Mouse (Mus musculus) urinary bladder, postnatal 14 days (tissue): Measurements from ENCODE around the gene Snu13.

Experiments
- DNase-seq: peaks from one replicate; pipeline ENCODE4 v3.0.0; 2021; ENCODE audit warnings: low spot score

Gene Snu13

GRCm38 (mm10) chr15:82027276-82027675 is 20.1 kb downstream of the Snu13 start:
- DNase-seq, result no peak

GRCm38 (mm10) chr15:82023965-82024635 is 23.3 kb downstream of the Snu13 start:
- no peak for DNase-seq

GRCm38 (mm10) chr15:82022535-82023088 is 24.8 kb downstream of the Snu13 start:
- DNase-seq, result no peak

GRCm38 (mm10) chr15:82019288-82019687 is 28.1 kb downstream of the Snu13 start:
- DNase-seq, result no peak

GRCm38 (mm10) chr15:82017461-82017860 is 29.9 kb downstream of the Snu13 start:
- no peak for DNase-seq

- DNase-seq, result no peak
Measured at GRCm38 (mm10) chr15:82016830-82017229, 30.6 kb downstream of the Snu13 start.

- DNase-seq, result peak; percentile 100
Measured at GRCm38 (mm10) chr15:82016101-82016808, 31.1 kb downstream of the Snu13 start.

- peak; percentile 15 for DNase-seq
Measured at GRCm38 (mm10) chr15:82015392-82016100, 31.9 kb downstream of the Snu13 start.

- DNase-seq, result no peak
Measured at GRCm38 (mm10) chr15:82014745-82015391, 32.5 kb downstream of the Snu13 start.

- DNase-seq, result no peak
Measured at GRCm38 (mm10) chr15:82011947-82012346, 35.5 kb downstream of the Snu13 start.

GRCm38 (mm10) chr15:82004257-82004656 is 43.1 kb downstream of the Snu13 start:
- DNase-seq, result no peak

- DNase-seq, result no peak
Measured at GRCm38 (mm10) chr15:81993992-81994391, 53.4 kb downstream of the Snu13 start.

- DNase-seq, result no peak
Measured at GRCm38 (mm10) chr15:81990549-81990948, 56.8 kb downstream of the Snu13 start.
